Mouse (Mus musculus) G1E (cell line): ENCODE results near the gene Sorbs2.

ENCODE experiments used
- CTCF ChIP-seq: IDR thresholded peaks from 2 replicates; pipeline ENCODE4 v1.5.1; 2012; ENCODE audit warnings: low read depth, low read length, inconsistent platforms, mixed read lengths
- GATA1 ChIP-seq: IDR thresholded peaks from 2 replicates; pipeline ENCODE4 v1.6.1; 2012; ENCODE audit warnings: borderline replicate concordance, low read length, inconsistent platforms, mixed read lengths
- GATA2 ChIP-seq: IDR thresholded peaks from 2 replicates; pipeline ENCODE4 v1.6.1; 2012; ENCODE audit warnings: low read depth, low read length, inconsistent platforms, borderline replicate concordance
- TAL1 ChIP-seq: conservative IDR thresholded peaks from 2 replicates; pipeline ENCODE4 v1.6.1; 2012; ENCODE audit warnings: low read depth, low read length, inconsistent platforms, mixed read lengths

GRCm38 (mm10) chr8:45858391-45858790 lies 350.8 kb downstream of the Sorbs2 start:
- TF ChIP-seq GATA2: no peak
- no peak for TF ChIP-seq CTCF
- TF ChIP-seq GATA1: no peak
- TF ChIP-seq TAL1: no peak
